Mouse (Mus musculus): ENCODE measurements around the gene Emc8.
A peak's percentile ranks its signal among the peaks of the same experiment; 100 is the strongest.

The Emc8 gene

GRCm38 (mm10) chr8:120642031-120642662 is 26.2 kb downstream of the Emc8 start:
- no peak for DNase-seq (ENCODE audit: low spot score)

- DNase-seq (ENCODE audit: low spot score) = no peak
Observed at GRCm38 (mm10) chr8:120641245-120641644, 27.1 kb downstream of the Emc8 start.

- peak; percentile 66 for DNase-seq (ENCODE audit: low spot score)
Observed at GRCm38 (mm10) chr8:120634329-120634839, 34.0 kb downstream of the Emc8 start.

GRCm38 (mm10) chr8:120633665-120634271 is 34.6 kb downstream of the Emc8 start:
- DNase-seq (ENCODE audit: low spot score) = no peak

GRCm38 (mm10) chr8:120632969-120633664 is 35.3 kb downstream of the Emc8 start:
- DNase-seq (ENCODE audit: low spot score) = no peak

- DNase-seq (ENCODE audit: low spot score) = no peak
Observed at GRCm38 (mm10) chr8:120631441-120632375, 36.7 kb downstream of the Emc8 start.

GRCm38 (mm10) chr8:120630848-120631247 is 37.5 kb downstream of the Emc8 start:
- DNase-seq (ENCODE audit: low spot score) = no peak

GRCm38 (mm10) chr8:120630031-120630430 is 38.3 kb downstream of the Emc8 start:
- DNase-seq (ENCODE audit: low spot score) = no peak

- no peak for DNase-seq (ENCODE audit: low spot score)
Observed at GRCm38 (mm10) chr8:120627298-120627697, 41.1 kb downstream of the Emc8 start.

- DNase-seq (ENCODE audit: low spot score) = no peak
Observed at GRCm38 (mm10) chr8:120626461-120626860, 41.9 kb downstream of the Emc8 start.

GRCm38 (mm10) chr8:120623608-120624007 is 44.8 kb downstream of the Emc8 start:
- DNase-seq (ENCODE audit: low spot score) = no peak

- no peak for DNase-seq (ENCODE audit: low spot score)
Observed at GRCm38 (mm10) chr8:120622161-120622560, 46.2 kb downstream of the Emc8 start.

- DNase-seq (ENCODE audit: low spot score) = no peak
Observed at GRCm38 (mm10) chr8:120620441-120620840, 47.9 kb downstream of the Emc8 start.

GRCm38 (mm10) chr8:120619235-120620180 is 48.9 kb downstream of the Emc8 start:
- no peak for DNase-seq (ENCODE audit: low spot score)

- peak; percentile 81 for DNase-seq (ENCODE audit: low spot score)
Observed at GRCm38 (mm10) chr8:120618110-120618509, 50.3 kb downstream of the Emc8 start.

GRCm38 (mm10) chr8:120616663-120617626 is 51.4 kb downstream of the Emc8 start:
- no peak for DNase-seq (ENCODE audit: low spot score)

- DNase-seq (ENCODE audit: low spot score) = no peak
Observed at GRCm38 (mm10) chr8:120614491-120614890, 53.9 kb downstream of the Emc8 start.

GRCm38 (mm10) chr8:120610824-120611223 is 57.5 kb downstream of the Emc8 start:
- DNase-seq (ENCODE audit: low spot score) = no peak

GRCm38 (mm10) chr8:120607885-120608284 is 60.5 kb downstream of the Emc8 start:
- DNase-seq (ENCODE audit: low spot score) = peak; percentile 92

- peak; percentile 62 for DNase-seq (ENCODE audit: low spot score)
Observed at GRCm38 (mm10) chr8:120607460-120607859, 60.9 kb downstream of the Emc8 start.

Data from testis, postnatal 10 days (tissue).